Mouse (Mus musculus): ENCODE data around the gene Wdr20. TPM values are rescaled to one million over a fixed set of nuclear protein-coding genes. Genes with fewer than 3 reads are reported as not detected.

Gene Wdr20
- total RNA-seq, 4 experiments from 2014 or later, result 44.8 to 62.6 (median 50.4) TPM

GRCm38 (mm10) chr12:110850010-110850928 lies 112.5 kb downstream of the Wdr20 start, which contains the start of gene Zfp839:
Gene Zfp839, plus strand, starts transcription at chr12:110850253.
- peak; percentile 77 to 84 for DNase-seq (ENCODE audit: low spot score in 2 of 2)

- DNase-seq (ENCODE audit: low spot score in 2 of 2), result no peak
These were observed 113.1 kb downstream of the Wdr20 start for GRCm38 (mm10) chr12:110850929-110851256.

- DNase-seq (ENCODE audit: low spot score in 2 of 2), result no peak
These were observed 113.7 kb downstream of the Wdr20 start for GRCm38 (mm10) chr12:110851414-110851813.

GRCm38 (mm10) chr12:110851923-110852322 lies 114.2 kb downstream of the Wdr20 start:
- no peak for DNase-seq (ENCODE audit: low spot score in 2 of 2)

Other genes starting within 250 kb of the Wdr20 start
- gene Dync1h1, start 136.5 kb upstream of the Wdr20 start, total RNA-seq (2022), result 100 to 1,000 TPM; 273 to 309 (median 284) TPM
- not detected for gene 1700001K19Rik, start 55.3 kb upstream of the Wdr20 start, total RNA-seq (2022)
- 1,000 to 10,000 TPM in 2 of 4 experiments, 100 to 1,000 TPM in 2; 961 to 1,174 (median 991) TPM for gene Hsp90aa1, start 35.2 kb upstream of the Wdr20 start, total RNA-seq (2022)
- gene Mok, start 103.0 kb downstream of the Wdr20 start, total RNA-seq (2022), result 10 to 100 TPM in 3 of 4 experiments, 1 to 10 TPM in 1; 7.5 to 14.1 (median 11.5) TPM
- gene Zfp839, start 112.3 kb downstream of the Wdr20 start, total RNA-seq (2022), result 10 to 100 TPM; 12.3 to 15.4 (median 14.8) TPM
- 10 to 100 TPM; 47.1 to 66.8 (median 55.9) TPM for gene Cinp, start 151.2 kb downstream of the Wdr20 start, total RNA-seq (2022)
- gene Tecpr2, start 151.3 kb downstream of the Wdr20 start, total RNA-seq (2022), result 10 to 100 TPM; 40.1 to 46.1 (median 44.4) TPM
- 10 to 100 TPM; 12.5 to 14.0 (median 12.8) TPM for gene Ankrd9, start 241.1 kb downstream of the Wdr20 start, total RNA-seq (2022)